Mouse (Mus musculus): Measurements from ENCODE around the gene Amt. TPM values are rescaled to one million over a fixed set of nuclear protein-coding genes. Genes with fewer than 3 reads are reported as not detected.
"Not testable (repeated sequence)": the region's sequence is repeated elsewhere in the genome, so short reads cannot be mapped to it uniquely, and the experiment has no call there.

The Amt gene
- total RNA-seq, 2 experiments from 2014 or later: 26.0 to 31.3 TPM

GRCm38 (mm10) chr9:108322054-108322453, 25.4 kb downstream of the Amt start:
- DNase-seq (ENCODE audit: low spot score in 2 of 2); intact Hi-C loops (cut with DNase I): not testable (repeated sequence)

GRCm38 (mm10) chr9:108324784-108325183, 28.1 kb downstream of the Amt start:
- intact Hi-C loops (cut with DNase I): no loop called here
- DNase-seq (ENCODE audit: low spot score in 2 of 2): no peak

GRCm38 (mm10) chr9:108325811-108326210, 29.2 kb downstream of the Amt start:
- intact Hi-C loops (cut with DNase I): no loop called here
- no peak for DNase-seq (ENCODE audit: low spot score in 2 of 2)

GRCm38 (mm10) chr9:108337848-108338550, 41.3 kb downstream of the Amt start:
- DNase-seq (ENCODE audit: low spot score in 2 of 2): no peak
- intact Hi-C loops (cut with DNase I): no loop called here

GRCm38 (mm10) chr9:108338551-108338885, 41.9 kb downstream of the Amt start:
- intact Hi-C loops (cut with DNase I): no loop called here
- no peak for DNase-seq (ENCODE audit: low spot score in 2 of 2)

GRCm38 (mm10) chr9:108338886-108339781, 42.5 kb downstream of the Amt start, which contains the start of gene Gpx1:
Gene Gpx1 (plus strand): TSS chr9:108338903.
- intact Hi-C loops (cut with DNase I): no loop called here
- DNase-seq (ENCODE audit: low spot score in 2 of 2): peak; percentile 84 to 86

- DNase-seq (ENCODE audit: low spot score in 2 of 2): peak in 1 of 2 experiments; percentile 15
- intact Hi-C loops (cut with DNase I): no loop called here
These were observed 43.2 kb downstream of the Amt start for GRCm38 (mm10) chr9:108339886-108340257.

GRCm38 (mm10) chr9:108340258-108341138, 43.8 kb downstream of the Amt start:
- intact Hi-C loops (cut with DNase I): no loop called here
- DNase-seq (ENCODE audit: low spot score in 2 of 2): peak in 1 of 2 experiments; percentile 33

- DNase-seq (ENCODE audit: low spot score in 2 of 2): no peak
These were observed 44.5 kb downstream of the Amt start for GRCm38 (mm10) chr9:108341139-108341475.

GRCm38 (mm10) chr9:108341801-108342200, 45.1 kb downstream of the Amt start:
- DNase-seq (ENCODE audit: low spot score in 2 of 2): no peak
- intact Hi-C loops (cut with DNase I): no loop called here

More at GRCm38 (mm10) chr9:108341139-108341475, 44.5 kb downstream of the Amt start:
- intact Hi-C loops (cut with DNase I): no loop called here

- intact Hi-C loops (cut with DNase I): no loop called here
- peak in 1 of 2 experiments; percentile 37 for DNase-seq (ENCODE audit: low spot score in 2 of 2)
These were observed 45.7 kb downstream of the Amt start for GRCm38 (mm10) chr9:108342301-108342831.

GRCm38 (mm10) chr9:108343331-108343730, 46.7 kb downstream of the Amt start:
- intact Hi-C loops (cut with DNase I): no loop called here
- DNase-seq (ENCODE audit: low spot score in 2 of 2): no peak

GRCm38 (mm10) chr9:108343835-108344234, 47.2 kb downstream of the Amt start:
- intact Hi-C loops (cut with DNase I): no loop called here
- DNase-seq (ENCODE audit: low spot score in 2 of 2): no peak

GRCm38 (mm10) chr9:108344471-108344870, 47.8 kb downstream of the Amt start:
- DNase-seq (ENCODE audit: low spot score in 2 of 2): no peak
- intact Hi-C loops (cut with DNase I): no loop called here

GRCm38 (mm10) chr9:108347024-108347423, 50.4 kb downstream of the Amt start:
- intact Hi-C loops (cut with DNase I): loop anchor here (1.0 kb wide), 1 partner anchor 41 kb away; the partner anchor contains the start of genes Rhoa and Tcta
- no peak for DNase-seq (ENCODE audit: low spot score in 2 of 2)

GRCm38 (mm10) chr9:108347540-108348289, 51.1 kb downstream of the Amt start, which contains the start of gene Usp4:
Gene Usp4 (plus strand): TSS chr9:108347853.
- DNase-seq (ENCODE audit: low spot score in 2 of 2): peak; percentile 89 to 90
- intact Hi-C loops (cut with DNase I): loop anchor here (1.0 kb wide), 1 partner anchor 41 kb away; the partner anchor contains the start of genes Rhoa and Tcta

GRCm38 (mm10) chr9:108348290-108348680, 51.6 kb downstream of the Amt start:
- intact Hi-C loops (cut with DNase I): no loop called here
- no peak for DNase-seq (ENCODE audit: low spot score in 2 of 2)

GRCm38 (mm10) chr9:108349727-108350126, 53.1 kb downstream of the Amt start:
- intact Hi-C loops (cut with DNase I): no loop called here
- no peak for DNase-seq (ENCODE audit: low spot score in 2 of 2)

All from left cerebral cortex, postnatal 14 days (tissue).